Mouse (Mus musculus) forebrain, embryonic 10.5 days (tissue): Measurements from ENCODE around the gene Shank3. TPM values are rescaled to one million over a fixed set of nuclear protein-coding genes. Genes with fewer than 3 reads are reported as not detected.

Experiments
- DNase-seq: peaks from one replicate; pipeline ENCODE4 v3.0.0-alpha.2; 2017; ENCODE audit warnings: low spot score; ENCODE audit errors: extremely low spot score
- H3K27ac ChIP-seq: fragments of 300-500 bp; sonication (generic); 2 replicates; pipeline ENCODE4 v1.5.1; 2016; ENCODE audit warnings: mild to moderate bottlenecking
- H3K27me3 ChIP-seq: fragments of 300-500 bp; sonication (generic); 2 replicates; pipeline ENCODE4 v1.6.1; 2016; ENCODE audit warnings: mild to moderate bottlenecking; ENCODE audit not compliant: poor library complexity, severe bottlenecking
- H3K36me3 ChIP-seq: fragments of 300-500 bp; sonication (generic); replicated peaks from 2 replicates; pipeline ENCODE4 v1.6.1; 2016; ENCODE audit warnings: mild to moderate bottlenecking, moderate library complexity
- H3K4me1 ChIP-seq: fragments of 300-500 bp; sonication (generic); 2 replicates; pipeline ENCODE4 v1.6.1; 2016
- H3K4me3 ChIP-seq: fragments of 300-500 bp; sonication (generic); 2 replicates; pipeline ENCODE4 v1.5.1; 2016; ENCODE audit warnings: mild to moderate bottlenecking, moderate library complexity
- H3K9me3 ChIP-seq: fragments of 300-500 bp; sonication (generic); 2 replicates; pipeline ENCODE4 v1.6.1; 2016; ENCODE audit warnings: mild to moderate bottlenecking, moderate library complexity
- WGBS: fragments of 180-500 bp; shearing (Covaris S2); methylation state at CpG from one replicate; pipeline ENCODE4 v1.1.7; 2016; 5-methylcytosine and 5-hydroxymethylcytosine counted together
- polyA plus RNA-seq: library from polyadenylated mRNA; unstranded; fragments of >200 nt; fragmentation: Nextera tagmentation; extraction: Ambion mirVana; gene quantifications from 2 replicates; pipeline ENCODE4 v1.2.1, GENCODE M21; 2016

Shank3 gene
- polyA plus RNA-seq, 1 experiment from 2014 or later = 3.0 TPM

DNA sequence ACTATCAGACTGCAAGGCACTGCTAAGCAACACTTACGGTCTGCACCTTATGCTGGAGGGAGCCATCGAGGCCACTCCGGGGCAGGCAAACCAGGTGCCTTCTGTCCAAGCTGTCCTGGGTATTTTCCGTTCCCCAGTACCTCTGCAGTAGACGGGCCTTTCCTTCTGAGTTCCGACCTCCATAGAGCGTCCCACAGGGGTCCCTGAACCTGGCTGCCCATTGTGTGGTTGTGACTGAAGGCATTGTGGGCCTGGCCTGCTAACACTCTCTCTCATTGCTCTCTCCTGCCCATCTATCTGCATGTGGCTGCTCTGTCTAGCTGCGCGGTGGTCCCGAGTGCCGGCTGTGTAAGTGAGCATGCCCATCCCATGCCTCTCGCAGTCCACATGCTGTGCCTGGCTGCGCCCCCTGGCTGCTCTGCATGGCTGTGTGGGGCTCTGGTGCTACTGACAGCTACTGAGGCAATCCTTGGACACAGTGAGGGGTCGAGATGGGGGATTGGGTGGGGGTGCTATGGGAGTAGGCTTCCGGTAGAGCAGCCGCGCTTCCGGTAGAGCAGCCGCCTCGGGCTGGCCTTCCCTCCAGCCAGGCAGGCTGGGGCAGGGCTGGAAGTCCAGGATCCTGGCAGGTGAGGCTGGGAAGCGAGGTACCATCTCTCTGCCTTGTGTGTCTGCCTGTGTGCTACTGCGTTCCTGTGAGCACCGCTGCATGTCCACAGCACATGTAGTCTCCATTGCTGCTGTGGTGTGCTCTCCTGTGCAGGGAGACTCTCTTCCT is 57.2 kb downstream of the Shank3 start:
- 21% methylated on average over 23 of the region's 23 CpGs for WGBS
- peak; percentile 44 for DNase-seq
- Histone ChIP-seq H3K9me3 (no peaks in the 10 kb centered on the region), H3K27ac (no peak overlapping the region), H3K27me3 (peaks cover 56% of the 10 kb centered on the region), H3K4me3 (peak overlapping the region; percentile 42), H3K36me3 (0 out of 2 replicates have a peak, but pooled peaks cover 6% of the 10 kb centered on the region), H3K4me1 (peaks cover 38% of the 10 kb centered on the region)

DNA sequence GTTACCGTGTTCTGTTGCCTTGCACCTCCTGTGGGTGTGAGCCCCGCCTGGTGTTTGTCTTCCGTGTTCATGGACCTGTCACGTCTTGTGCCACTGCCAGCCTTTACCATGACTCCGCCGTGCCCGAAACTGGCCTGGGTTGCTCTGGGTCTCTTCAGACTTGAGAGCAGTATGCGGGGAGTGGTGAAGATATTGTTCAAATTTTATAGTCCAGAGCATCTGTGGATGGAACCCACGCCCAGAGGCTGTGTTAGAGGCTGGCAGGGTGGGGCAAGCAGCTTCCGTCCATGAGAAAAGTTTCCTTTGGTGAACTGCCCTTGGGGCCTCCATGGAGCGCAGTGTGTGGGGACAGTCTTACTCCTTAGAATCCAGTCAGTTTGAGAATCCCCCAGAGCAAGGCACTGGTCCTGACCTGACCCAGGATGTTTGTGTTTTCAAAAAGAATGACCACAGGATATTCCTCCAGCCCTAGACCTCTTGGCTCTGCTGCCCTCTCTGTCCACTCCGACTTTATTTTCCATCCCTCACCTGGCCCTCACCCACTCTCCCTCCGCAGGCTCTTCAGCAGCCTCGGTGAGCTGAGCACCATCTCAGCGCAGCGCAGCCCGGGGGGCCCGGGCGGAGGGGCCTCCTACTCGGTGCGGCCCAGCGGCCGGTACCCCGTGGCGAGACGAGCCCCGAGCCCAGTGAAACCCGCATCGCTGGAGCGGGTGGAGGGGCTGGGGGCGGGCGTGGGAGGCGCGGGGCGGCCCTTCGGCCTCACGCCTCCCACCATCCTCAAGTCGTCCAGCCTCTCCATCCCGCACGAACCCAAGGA is 58.0 kb downstream of the Shank3 start:
- 0 out of 2 replicates have a peak, but pooled peaks cover 2% of the 10 kb centered on the region for H3K36me3 ChIP-seq
- no peak for DNase-seq
- WGBS = 8% methylated on average over 40 of the region's 40 CpGs
- peak overlapping the region; percentile 42 for H3K4me3 ChIP-seq
- peaks cover 56% of the 10 kb centered on the region for H3K27me3 ChIP-seq
- H3K9me3 ChIP-seq = no peaks in the 10 kb centered on the region
- no peak overlapping the region for H3K27ac ChIP-seq
- peaks cover 38% of the 10 kb centered on the region for H3K4me1 ChIP-seq

DNA sequence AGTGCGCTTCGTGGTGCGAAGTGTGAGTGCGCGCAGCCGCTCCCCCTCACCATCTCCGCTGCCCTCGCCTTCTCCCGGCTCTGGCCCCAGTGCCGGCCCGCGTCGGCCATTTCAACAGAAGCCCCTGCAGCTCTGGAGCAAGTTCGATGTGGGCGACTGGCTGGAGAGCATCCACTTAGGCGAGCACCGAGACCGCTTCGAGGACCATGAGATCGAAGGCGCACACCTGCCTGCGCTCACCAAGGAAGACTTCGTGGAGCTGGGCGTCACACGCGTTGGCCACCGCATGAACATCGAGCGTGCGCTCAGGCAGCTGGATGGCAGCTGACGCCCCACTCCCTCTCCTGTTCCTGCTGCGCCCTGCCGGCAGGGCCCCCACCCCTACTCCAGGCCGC is 58.6 kb downstream of the Shank3 start:
- no peak overlapping the region for H3K27ac ChIP-seq
- H3K4me3 ChIP-seq = peak overlapping the region; percentile 42
- H3K27me3 ChIP-seq = peaks cover 56% of the 10 kb centered on the region
- H3K36me3 ChIP-seq = no peaks in the 10 kb centered on the region
- H3K4me1 ChIP-seq = peaks cover 44% of the 10 kb centered on the region
- no peak for DNase-seq
- 4% methylated on average over 34 of the region's 34 CpGs for WGBS
- H3K9me3 ChIP-seq = no peaks in the 10 kb centered on the region

DNA sequence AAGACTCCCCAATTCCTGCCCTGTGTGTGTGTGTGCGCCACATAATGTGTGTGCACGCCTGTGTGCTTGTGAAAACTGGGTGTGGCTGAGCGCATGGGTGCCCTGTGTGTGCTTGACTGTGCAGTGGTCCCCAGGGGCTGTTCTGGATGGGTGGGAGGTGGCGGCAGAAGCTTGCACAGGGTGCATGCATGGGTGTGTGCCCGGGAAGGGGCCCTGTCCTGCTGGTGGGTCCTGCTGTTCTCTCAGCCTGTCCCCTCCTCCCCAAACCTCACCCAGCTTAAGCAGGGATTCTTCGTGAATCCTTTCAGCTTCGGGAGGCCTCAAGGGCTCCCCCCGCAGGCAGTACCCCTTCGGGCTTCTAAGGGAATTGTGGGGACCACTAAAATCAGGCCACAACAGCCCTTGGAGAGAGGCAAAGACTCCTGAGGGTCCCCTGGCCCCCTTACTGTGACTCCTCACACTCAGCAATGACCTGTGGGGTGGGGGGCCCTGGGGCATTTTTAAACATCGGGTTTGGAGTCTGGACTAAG is 59.8 kb downstream of the Shank3 start:
- 38% methylated on average over 10 of the region's 10 CpGs for WGBS
- Histone ChIP-seq H3K27me3 (peaks cover 56% of the 10 kb centered on the region), H3K9me3 (no peaks in the 10 kb centered on the region), H3K4me3 (no peak overlapping the region), H3K36me3 (no peaks in the 10 kb centered on the region), H3K4me1 (peaks cover 44% of the 10 kb centered on the region), H3K27ac (no peak overlapping the region)
- DNase-seq = no peak

DNA sequence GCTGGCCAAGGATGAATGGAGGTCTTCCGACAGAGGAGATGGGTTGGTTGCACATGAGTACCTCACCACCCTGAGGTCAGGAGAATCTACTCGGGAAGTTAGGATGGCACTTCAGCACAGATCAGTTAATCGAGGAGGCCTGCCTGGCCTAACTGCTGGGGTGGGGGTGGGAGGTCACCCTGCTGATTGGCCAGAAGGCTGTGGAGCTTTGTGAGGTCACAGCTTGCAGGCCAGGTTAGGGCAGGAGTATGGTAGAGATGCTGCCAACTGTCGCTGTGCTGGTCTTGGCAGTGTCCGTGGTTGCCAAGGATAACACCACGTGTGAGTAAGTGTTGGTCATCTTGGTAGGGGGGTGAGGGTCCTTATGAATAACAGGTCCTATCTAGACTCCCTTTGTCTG is 68.7 kb downstream of the Shank3 start, which contains the start of gene Acr:
TSS of gene Acr (plus strand) at position 213 of the 400 bp plus-strand sequence.
- H3K27me3 ChIP-seq = no peaks in the 10 kb centered on the region
- no peaks in the 10 kb centered on the region for H3K4me1 ChIP-seq
- no peak within 1 kb of the TSS for H3K4me3 ChIP-seq
- no peaks in the 10 kb centered on the region for H3K9me3 ChIP-seq
- no peak within 1 kb of the TSS for H3K27ac ChIP-seq
- no peaks in the 10 kb centered on the region for H3K36me3 ChIP-seq
- WGBS = 91% methylated on average over 6 of the region's 6 CpGs
- DNase-seq = no peak

DNA sequence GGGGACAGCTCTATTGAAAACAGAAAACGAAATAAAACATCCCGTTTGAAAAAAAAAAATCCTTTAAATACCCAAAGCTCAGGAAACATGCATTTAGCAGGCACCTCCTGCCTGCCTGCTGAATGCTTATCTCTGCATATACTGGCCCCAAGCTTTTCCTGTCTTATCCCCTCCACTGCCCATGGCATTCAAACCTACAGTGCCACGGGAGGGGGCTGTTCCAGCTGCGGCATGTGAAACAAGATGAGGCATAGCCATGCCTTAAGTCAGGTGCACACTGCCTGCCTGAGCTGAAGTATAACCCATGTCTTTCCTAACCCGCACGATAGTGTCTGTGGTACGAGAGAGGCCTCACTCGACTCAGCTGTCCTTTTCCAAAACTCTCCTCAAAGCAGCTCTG is 72.7 kb downstream of the Shank3 start:
- H3K27ac ChIP-seq = no peak overlapping the region
- H3K36me3 ChIP-seq = no peaks in the 10 kb centered on the region
- H3K4me1 ChIP-seq = no peaks in the 10 kb centered on the region
- no peaks in the 10 kb centered on the region for H3K9me3 ChIP-seq
- no peaks in the 10 kb centered on the region for H3K27me3 ChIP-seq
- H3K4me3 ChIP-seq = no peak overlapping the region
- WGBS = 81% methylated on average over 8 of the region's 8 CpGs
- no peak for DNase-seq

DNA sequence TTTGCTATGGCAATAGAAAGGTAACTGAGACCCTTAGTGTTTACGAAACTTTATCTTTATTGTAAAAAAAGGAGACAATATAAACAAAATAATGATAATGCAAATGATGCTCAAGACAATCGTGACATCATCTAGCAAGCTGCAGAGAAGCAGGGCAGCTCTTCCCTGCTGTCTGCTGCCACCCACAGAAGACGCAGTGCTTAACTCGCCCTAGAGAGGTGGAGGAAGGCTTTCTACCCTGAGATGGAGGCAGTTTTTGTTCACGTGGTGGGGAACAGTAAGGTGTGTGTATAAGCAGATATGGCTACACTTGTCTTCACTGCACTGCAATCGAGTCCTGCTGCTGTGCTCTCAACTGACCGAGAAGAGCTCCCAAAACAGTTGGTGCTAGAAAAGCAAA is 83.1 kb downstream of the Shank3 start:
- Histone ChIP-seq H3K27me3 (no peaks in the 10 kb centered on the region), H3K36me3 (peaks cover 47% of the 10 kb centered on the region), H3K27ac (no peak overlapping the region), H3K4me1 (no peaks in the 10 kb centered on the region), H3K4me3 (no peak overlapping the region), H3K9me3 (no peaks in the 10 kb centered on the region)
- DNase-seq = no peak
- WGBS = 89% methylated on average over 7 of the region's 7 CpGs

DNA sequence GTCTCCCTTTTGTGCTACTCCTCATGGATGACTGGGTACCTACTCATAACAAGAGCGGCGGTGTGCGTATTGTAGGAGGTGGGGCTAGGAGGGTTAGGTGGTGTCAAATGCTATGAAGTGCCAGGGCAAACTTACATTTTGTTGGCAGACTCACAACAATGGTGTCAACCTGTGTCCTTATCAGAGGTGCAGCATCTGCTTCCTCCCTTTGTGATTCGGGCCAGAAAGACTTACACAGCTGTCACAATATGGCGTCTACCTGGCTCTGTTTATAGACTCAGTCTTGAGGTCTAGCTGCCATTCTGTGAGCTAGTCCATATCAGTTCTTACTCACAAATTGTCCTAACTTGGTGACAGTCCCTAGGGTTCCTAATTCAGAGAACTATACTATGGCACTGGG is 85.7 kb downstream of the Shank3 start:
- Histone ChIP-seq H3K27me3 (no peaks in the 10 kb centered on the region), H3K27ac (no peak overlapping the region), H3K36me3 (peaks cover 56% of the 10 kb centered on the region), H3K4me3 (no peak overlapping the region), H3K9me3 (no peaks in the 10 kb centered on the region), H3K4me1 (peaks cover under 1% of the 10 kb centered on the region)
- DNase-seq = no peak
- WGBS = 87% methylated on average over 5 of the region's 5 CpGs

DNA sequence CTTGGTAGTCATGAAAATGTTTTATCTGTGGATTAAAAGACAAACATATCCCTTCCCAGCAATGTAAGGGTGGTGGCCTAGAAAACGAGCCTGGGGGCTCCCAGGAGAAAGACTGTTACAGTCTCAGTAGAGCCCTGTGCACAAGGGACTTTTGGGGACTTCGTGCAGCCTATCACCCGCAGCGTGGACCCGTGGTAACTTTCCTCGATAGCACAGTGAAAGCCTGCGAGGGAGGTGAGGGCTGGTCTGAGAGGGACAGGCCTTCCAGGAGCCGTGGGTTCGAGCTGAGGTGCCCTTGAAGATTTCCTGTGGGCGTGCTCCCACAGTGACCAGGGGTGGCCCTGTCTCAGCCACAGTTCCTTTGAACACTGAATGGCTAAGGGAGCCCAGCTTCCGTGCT is 86.2 kb downstream of the Shank3 start:
- Histone ChIP-seq H3K4me1 (peaks cover 6% of the 10 kb centered on the region), H3K9me3 (no peaks in the 10 kb centered on the region), H3K4me3 (no peak overlapping the region), H3K36me3 (peaks cover 56% of the 10 kb centered on the region), H3K27ac (no peak overlapping the region), H3K27me3 (no peaks in the 10 kb centered on the region)
- DNase-seq = no peak
- WGBS = 85% methylated on average over 11 of the region's 11 CpGs

DNA sequence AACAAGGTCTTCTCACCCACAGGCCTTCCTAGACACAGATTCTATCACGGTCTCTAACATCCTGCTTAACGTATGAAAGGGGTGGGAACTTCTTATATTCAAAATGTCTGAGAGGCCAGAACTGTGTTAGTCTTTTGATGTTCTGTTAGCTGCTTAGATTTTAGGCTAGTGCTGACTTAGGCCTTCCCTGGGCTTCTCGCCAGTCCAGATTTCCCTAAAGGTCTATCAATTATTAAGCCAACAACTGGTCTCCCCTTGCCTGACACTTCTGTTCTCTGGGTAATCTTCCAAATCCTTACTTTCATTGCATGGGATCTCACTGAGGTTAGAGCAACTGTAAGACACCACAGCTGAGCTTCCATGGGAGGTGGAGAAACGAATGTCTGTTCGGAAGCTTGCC is 89.7 kb downstream of the Shank3 start:
- WGBS = 91% methylated on average over 5 of the region's 5 CpGs
- H3K9me3 ChIP-seq = no peaks in the 10 kb centered on the region

DNA sequence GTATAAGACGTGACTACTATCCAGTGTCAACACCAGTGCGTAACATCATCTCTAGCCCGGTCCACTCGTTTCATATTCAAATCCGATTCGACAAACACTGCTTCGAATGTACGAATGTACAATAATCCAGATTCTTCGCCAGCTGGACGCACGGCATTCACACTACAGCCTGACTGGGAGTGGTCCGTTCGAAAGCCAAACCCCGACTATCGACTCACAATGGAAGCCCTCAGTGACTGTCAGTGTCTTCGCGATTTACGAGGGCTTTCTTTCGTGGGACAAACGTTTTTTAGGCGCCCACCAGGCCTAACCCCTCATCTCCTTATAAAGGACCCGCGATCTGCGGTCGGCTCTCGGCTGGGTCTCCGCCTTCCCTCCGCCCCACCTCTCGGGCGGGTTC is 91.9 kb downstream of the Shank3 start:
- peaks cover 20% of the 10 kb centered on the region for H3K36me3 ChIP-seq
- WGBS = 6% methylated on average over 30 of the region's 30 CpGs
- H3K4me3 ChIP-seq = peak overlapping the region; percentile 70
- peak overlapping the region; percentile 87 for H3K27ac ChIP-seq
- DNase-seq = no peak
- H3K9me3 ChIP-seq = no peaks in the 10 kb centered on the region
- no peaks in the 10 kb centered on the region for H3K27me3 ChIP-seq
- H3K4me1 ChIP-seq = peaks cover 22% of the 10 kb centered on the region

More for the DNA sequence above, 89.7 kb downstream of the Shank3 start:
- Histone ChIP-seq H3K36me3 (peaks cover 33% of the 10 kb centered on the region), H3K27me3 (no peaks in the 10 kb centered on the region), H3K27ac (no peak overlapping the region), H3K4me1 (peaks cover 22% of the 10 kb centered on the region), H3K4me3 (no peak overlapping the region)
- no peak for DNase-seq

DNA sequence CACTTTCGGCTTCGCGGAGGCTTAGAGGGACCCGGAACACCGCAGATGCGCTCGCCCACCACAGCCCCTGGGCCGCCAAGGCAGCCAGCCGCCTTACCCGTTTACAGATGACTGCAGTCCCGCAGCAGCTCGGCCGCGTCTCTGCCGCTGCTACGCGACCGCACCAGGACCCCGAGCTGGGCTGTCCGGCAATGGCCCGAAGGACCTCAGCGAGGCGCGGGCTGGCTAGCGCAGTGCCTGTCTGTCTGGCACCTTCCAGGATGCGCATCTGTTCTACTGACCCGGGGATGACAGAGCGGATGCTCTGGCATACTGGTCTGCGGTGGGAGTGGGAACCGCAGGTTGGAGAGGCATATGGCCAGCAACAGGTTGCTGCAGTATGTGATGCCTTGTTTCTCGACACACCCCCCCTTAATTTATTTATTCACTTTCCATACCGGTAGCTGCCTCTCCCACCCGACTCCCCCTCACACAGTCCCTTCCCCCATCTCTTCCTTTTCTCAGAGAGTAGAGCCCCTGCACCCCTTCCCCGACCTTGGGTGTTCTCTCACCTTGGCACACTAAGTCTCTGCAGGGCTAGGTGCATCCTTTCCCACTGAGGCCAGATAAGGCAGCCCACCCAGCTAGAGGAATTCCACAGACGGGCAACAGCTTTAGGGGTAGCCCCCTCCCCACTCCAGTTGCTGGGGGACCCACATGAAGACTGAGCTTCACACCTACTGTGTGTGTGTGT is 92.5 kb downstream of the Shank3 start, which contains the start of gene Rabl2:
TSS of gene Rabl2 (minus strand) at position 201 of the 733 bp plus-strand sequence.
- Histone ChIP-seq H3K27ac (peak within 1 kb of the TSS; percentile 87), H3K9me3 (no peaks in the 10 kb centered on the region), H3K4me3 (peak within 1 kb of the TSS; percentile 70), H3K27me3 (no peaks in the 10 kb centered on the region), H3K4me1 (peaks cover 22% of the 10 kb centered on the region), H3K36me3 (peaks cover 15% of the 10 kb centered on the region)
- peak; percentile 89 for DNase-seq
- under 1% methylated on average over 35 of the region's 35 CpGs for WGBS
